Mouse (Mus musculus): Measurements from ENCODE around the gene Slc7a1.

DNA sequence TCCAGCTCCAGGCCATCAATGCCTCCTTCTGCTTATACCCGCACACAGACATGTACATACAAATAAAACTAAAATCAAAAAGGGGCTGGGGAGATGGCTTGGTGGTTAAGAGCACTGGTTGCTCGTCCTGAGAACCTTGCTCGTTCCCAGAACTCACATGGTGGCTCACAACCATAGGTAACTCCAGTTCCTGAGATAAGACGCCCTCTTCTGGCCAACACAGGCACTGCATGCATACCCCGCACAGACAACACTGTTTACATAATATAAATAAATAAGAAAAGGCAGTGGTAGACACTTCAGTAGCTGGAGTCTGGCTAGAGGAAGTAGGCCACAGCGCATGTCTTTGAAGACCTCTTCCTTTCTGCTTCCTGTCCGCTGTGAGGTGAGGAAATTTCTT, 106.8 kb downstream of the Slc7a1 start:
- TF ChIP-seq POLR2A (IDR thresholded peaks at IDR 0.05; ENCODE audit: control insufficient read depth, extremely low read depth, insufficient read depth, low read length, poor library complexity) (no peak), CTCF (IDR thresholded peaks at IDR 0.05; ENCODE audit: borderline replicate concordance, control insufficient read depth, extremely low read depth, insufficient read depth, low read length, poor library complexity) (no peak)
